Mouse (Mus musculus) limb, embryonic 11.5 days (tissue): ENCODE measurements around the gene Wap. TPM values are rescaled to one million over a fixed set of nuclear protein-coding genes. Genes with fewer than 3 reads are reported as not detected.

ENCODE experiments used
- ATAC-seq: fragments of 200-750 bp; cut with Nextera tagmentation; 2 replicates; pipeline ENCODE4 v1.8.0; 2017; ENCODE audit warnings: low read depth; ENCODE audit not compliant: insufficient number of reproducible peaks, low FRiP score, low TSS enrichment
- DNase-seq: peaks from one replicate; pipeline ENCODE4 v3.0.0-alpha.2; 2015; ENCODE audit warnings: low spot score
- H3K27ac ChIP-seq: fragments of 300-500 bp; sonication (generic); replicated peaks from 2 replicates; pipeline ENCODE4 v1.5.1; 2014; ENCODE audit warnings: low read depth, mild to moderate bottlenecking, low read length
- H3K27me3 ChIP-seq: fragments of 300-500 bp; sonication (generic); 2 replicates; pipeline ENCODE4 v1.6.1; 2014; ENCODE audit warnings: mild to moderate bottlenecking, low read length, mixed read lengths; ENCODE audit not compliant: control insufficient read depth, insufficient read depth
- H3K36me3 ChIP-seq: fragments of 300-500 bp; sonication (generic); 2 replicates; pipeline ENCODE4 v1.6.1; 2014; ENCODE audit warnings: mild to moderate bottlenecking, low read length, moderate library complexity, mixed read lengths; ENCODE audit not compliant: control insufficient read depth, insufficient read depth
- H3K4me1 ChIP-seq: fragments of 300-500 bp; sonication (generic); 2 replicates; pipeline ENCODE4 v1.6.1; 2014; ENCODE audit warnings: low read length, mixed read lengths; ENCODE audit not compliant: control insufficient read depth, insufficient read depth
- H3K4me2 ChIP-seq: fragments of 300-500 bp; sonication (generic); 2 replicates; pipeline ENCODE4 v1.6.1; 2014; ENCODE audit warnings: low read depth, mild to moderate bottlenecking, moderate library complexity; ENCODE audit not compliant: severe bottlenecking
- H3K4me3 ChIP-seq: fragments of 300-500 bp; sonication (generic); 2 replicates; pipeline ENCODE4 v1.5.1; 2014; ENCODE audit warnings: low read depth, low read length
- H3K9ac ChIP-seq: fragments of 300-500 bp; sonication (generic); 2 replicates; pipeline ENCODE4 v1.6.1; 2014; ENCODE audit warnings: mild to moderate bottlenecking, low read length
- H3K9me3 ChIP-seq: fragments of 300-500 bp; sonication (generic); 2 replicates; pipeline ENCODE4 v1.6.1; 2016; ENCODE audit warnings: low read length; ENCODE audit not compliant: control insufficient read depth
- WGBS: fragments of 180-500 bp; shearing (Covaris S2); extraction: QIAGEN DNeasy Blood & Tissue Kit; methylation state at CpG from one replicate; pipeline ENCODE4 v1.1.7; 2014; 5-methylcytosine and 5-hydroxymethylcytosine counted together
- polyA plus RNA-seq: library from polyadenylated mRNA; unstranded; fragments of >200 nt; fragmentation: Nextera tagmentation; extraction: Ambion mirVana; gene quantifications from 2 replicates; pipeline ENCODE4 v1.2.1, GENCODE M21; 2014

The Wap gene
- polyA plus RNA-seq: not detected in 2 replicates

GRCm38 (mm10) chr11:6638537-6638936 is at the start of gene Wap:
TSS of gene Wap (minus strand) at chr11:6638637.
- H3K9me3 ChIP-seq: no peaks in the 10 kb centered on the region
- no peak for DNase-seq
- no peaks in the 10 kb centered on the region for H3K36me3 ChIP-seq
- no peaks in the 10 kb centered on the region for H3K4me1 ChIP-seq
- no peak within 1 kb of the TSS for H3K27ac ChIP-seq
- no peaks in the 10 kb centered on the region for H3K27me3 ChIP-seq
- H3K4me2 ChIP-seq: no peak within 1 kb of the TSS
- no peak within 1 kb of the TSS for H3K4me3 ChIP-seq
- no peak for ATAC-seq
- 86% methylated on average over 4 of the region's 4 CpGs for WGBS
- no peak within 1 kb of the TSS for H3K9ac ChIP-seq

GRCm38 (mm10) chr11:6684741-6685140 is 46.3 kb upstream of the Wap start:
- H3K4me1 ChIP-seq: no peaks in the 10 kb centered on the region
- H3K36me3 ChIP-seq: no peaks in the 10 kb centered on the region
- H3K9ac ChIP-seq: no peak overlapping the region
- no peak for ATAC-seq
- H3K27ac ChIP-seq: no peak overlapping the region
- no peak overlapping the region for H3K4me3 ChIP-seq
- 69% methylated on average over 3 of the region's 3 CpGs for WGBS
- H3K9me3 ChIP-seq: no peaks in the 10 kb centered on the region
- H3K4me2 ChIP-seq: no peak overlapping the region
- DNase-seq: no peak
- no peaks in the 10 kb centered on the region for H3K27me3 ChIP-seq

GRCm38 (mm10) chr11:6680397-6680818 is 42.0 kb upstream of the Wap start:
- no peaks in the 10 kb centered on the region for H3K9me3 ChIP-seq
- peak; percentile 77 for DNase-seq
- no peak overlapping the region for H3K27ac ChIP-seq
- H3K36me3 ChIP-seq: no peaks in the 10 kb centered on the region
- H3K4me3 ChIP-seq: no peak overlapping the region
- H3K4me2 ChIP-seq: peak overlapping the region; percentile 12; the same call in 1 of the 2 replicates
- 20% methylated on average over 10 of the region's 10 CpGs for WGBS
- H3K9ac ChIP-seq: 0 out of 2 replicates have a peak overlapping the region, but pooled peaks have one; percentile 27
- ATAC-seq: peak; percentile 68; the same call in 1 of the 2 replicates
- no peaks in the 10 kb centered on the region for H3K4me1 ChIP-seq
- H3K27me3 ChIP-seq: no peaks in the 10 kb centered on the region

- DNase-seq: no peak
- WGBS: 72% methylated on average over 17 of the region's 17 CpGs
- H3K36me3 ChIP-seq: no peaks in the 10 kb centered on the region
- no peak for ATAC-seq
- no peak overlapping the region for H3K27ac ChIP-seq
- H3K4me2 ChIP-seq: peak overlapping the region; percentile 12; the same call in 1 of the 2 replicates
- no peaks in the 10 kb centered on the region for H3K27me3 ChIP-seq
- no peak overlapping the region for H3K4me3 ChIP-seq
- H3K4me1 ChIP-seq: no peaks in the 10 kb centered on the region
- H3K9ac ChIP-seq: 0 out of 2 replicates have a peak overlapping the region, but pooled peaks have one; percentile 27
- no peaks in the 10 kb centered on the region for H3K9me3 ChIP-seq
Measured at GRCm38 (mm10) chr11:6679694-6680396, 41.4 kb upstream of the Wap start.

- no peaks in the 10 kb centered on the region for H3K4me1 ChIP-seq
- H3K9ac ChIP-seq: no peak overlapping the region
- H3K36me3 ChIP-seq: no peaks in the 10 kb centered on the region
- 30% methylated on average over 7 of the region's 7 CpGs for WGBS
- H3K27me3 ChIP-seq: no peaks in the 10 kb centered on the region
- DNase-seq: peak; percentile 36
- H3K27ac ChIP-seq: no peak overlapping the region
- H3K4me3 ChIP-seq: no peak overlapping the region
- H3K4me2 ChIP-seq: no peak overlapping the region
- no peaks in the 10 kb centered on the region for H3K9me3 ChIP-seq
- ATAC-seq: no peak
Measured at GRCm38 (mm10) chr11:6677530-6677929, 39.1 kb upstream of the Wap start.

GRCm38 (mm10) chr11:6676641-6677040 is 38.2 kb upstream of the Wap start:
- DNase-seq (no peak), ATAC-seq (no peak)
- Histone ChIP-seq H3K4me2 (no peak overlapping the region), H3K27me3 (no peaks in the 10 kb centered on the region), H3K4me1 (no peaks in the 10 kb centered on the region), H3K9ac (no peak overlapping the region), H3K9me3 (no peaks in the 10 kb centered on the region), H3K4me3 (no peak overlapping the region), H3K36me3 (no peaks in the 10 kb centered on the region), H3K27ac (no peak overlapping the region)
- WGBS: 88% methylated on average over 9 of the region's 9 CpGs

GRCm38 (mm10) chr11:6675402-6675801 is 37.0 kb upstream of the Wap start:
- Histone ChIP-seq H3K4me1 (no peaks in the 10 kb centered on the region), H3K4me3 (no peak overlapping the region), H3K27me3 (no peaks in the 10 kb centered on the region), H3K36me3 (no peaks in the 10 kb centered on the region), H3K4me2 (no peak overlapping the region), H3K27ac (no peak overlapping the region), H3K9me3 (no peaks in the 10 kb centered on the region), H3K9ac (no peak overlapping the region)
- WGBS: 59% methylated on average over 7 of the region's 7 CpGs
- DNase-seq (no peak), ATAC-seq (no peak)

- Histone ChIP-seq H3K27ac (no peak overlapping the region), H3K9me3 (no peaks in the 10 kb centered on the region), H3K36me3 (no peaks in the 10 kb centered on the region), H3K9ac (no peak overlapping the region), H3K4me3 (no peak overlapping the region), H3K27me3 (no peaks in the 10 kb centered on the region), H3K4me1 (no peaks in the 10 kb centered on the region), H3K4me2 (no peak overlapping the region)
- ATAC-seq (no peak), DNase-seq (no peak)
- 87% methylated on average over 9 of the region's 9 CpGs for WGBS
Measured at GRCm38 (mm10) chr11:6674701-6675100, 36.3 kb upstream of the Wap start.
